ENCODE assay signal across 9 mouse cellular contexts in the genomic region with DNA sequence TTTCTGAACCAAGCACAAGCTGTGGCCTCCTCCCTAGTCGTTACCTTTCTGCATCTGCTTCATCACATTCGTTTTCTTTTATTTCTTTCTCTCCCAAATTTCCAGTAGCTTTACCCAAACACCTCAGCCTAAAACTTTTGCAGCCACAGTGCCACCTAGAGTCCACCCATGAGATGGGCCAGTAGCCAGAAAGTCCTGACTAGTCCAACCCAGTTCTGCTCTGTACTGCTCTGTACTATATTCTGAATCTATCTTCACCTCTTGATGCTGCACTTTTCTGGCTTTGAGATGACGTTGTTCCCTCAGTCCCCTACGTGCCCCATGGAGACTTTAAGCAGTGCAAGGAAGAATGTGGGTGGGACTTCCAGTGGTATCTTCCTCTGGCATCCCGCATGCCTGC.
DNase-seq lines count a peak whose midpoint lies in the region; ATAC-seq lines count a peak whose summit lies in the region.
"Had no signal": no experiment of that assay in that cellular context is flagged by ENCODE, and none has a peak within 500 bp of the region (broad histone marks: within the 10 kb centered on the region; RNA-seq: fewer than 3 reads in every experiment).

No protein-coding gene starts in this region.

- H3K9me3 ChIP-seq in forebrain, embryonic 13.5 days (replicated peaks): no peaks in the 10 kb centered on the region
- H3K9me3 ChIP-seq in hindbrain, embryonic 14.5 days (ENCODE audit: control insufficient read depth, low read length): peaks cover 3% of the 10 kb centered on the region; the same call in 1 of the 2 replicates
- H3K9me3 ChIP-seq: limb, embryonic 15.5 days had no signal

- 28% methylated on average over 5 of the region's 5 CpGs for WGBS in forebrain, embryonic 13.5 days
- WGBS in hindbrain, embryonic 14.5 days: 25% methylated on average over 5 of the region's 5 CpGs

- DNase-seq in cerebellum, adult 11 months: peak; percentile 12
- peak; percentile 63 for DNase-seq in adrenal gland, postnatal 25 days
- DNase-seq in hindbrain, embryonic 14.5 days (ENCODE audit: low spot score): peak; percentile 72
- peak; percentile 79 to 84 for DNase-seq in layer of hippocampus, postnatal 10 days (ENCODE audit: low spot score in 2 of 2)
- DNase-seq in lung, postnatal 36 days: peak; percentile 78
- peak; percentile 14 for DNase-seq in splenic B cell, adult 2 months (ENCODE audit: low read depth, low spot score)

- 0 out of 2 replicates have a peak, but pooled peaks cover 3% of the 10 kb centered on the region for H3K27me3 ChIP-seq in forebrain, embryonic 13.5 days
- H3K27me3 ChIP-seq in hindbrain, embryonic 14.5 days (ENCODE audit: control insufficient read depth, insufficient read depth, low read length): no peaks in the 10 kb centered on the region
- H3K27me3 ChIP-seq in splenic B cell, adult 2 months (ENCODE audit: control insufficient read depth, insufficient read depth, low read length, poor library complexity, severe bottlenecking): no peaks in the 10 kb centered on the region

- H3K4me2 ChIP-seq in forebrain, embryonic 13.5 days: no peak overlapping the region
- H3K4me2 ChIP-seq in hindbrain, embryonic 14.5 days (replicated peaks): no peak overlapping the region
- H3K4me2 ChIP-seq: limb, embryonic 15.5 days had no signal

- H3K36me3 ChIP-seq in forebrain, embryonic 13.5 days (ENCODE audit: poor library complexity, severe bottlenecking): no peaks in the 10 kb centered on the region
- no peaks in the 10 kb centered on the region for H3K36me3 ChIP-seq in hindbrain, embryonic 14.5 days (replicated peaks; ENCODE audit: control insufficient read depth, insufficient read depth)
- H3K36me3 ChIP-seq in splenic B cell, adult 2 months (ENCODE audit: control insufficient read depth, insufficient read depth, low read length, poor library complexity, severe bottlenecking): no peaks in the 10 kb centered on the region
- H3K36me3 ChIP-seq: limb, embryonic 15.5 days had no signal

- no peaks in the 10 kb centered on the region for H3K4me1 ChIP-seq in forebrain, embryonic 13.5 days
- no peaks in the 10 kb centered on the region for H3K4me1 ChIP-seq in hindbrain, embryonic 14.5 days (replicated peaks; ENCODE audit: control insufficient read depth, insufficient read depth, low read length)
- H3K4me1 ChIP-seq: limb, embryonic 15.5 days had no signal

- ATAC-seq in cerebellum, adult (ENCODE audit: insufficient number of reproducible peaks, low FRiP score, low TSS enrichment): no peak
- peak; percentile 48; the same call in 1 of the 2 replicates for ATAC-seq in forebrain, embryonic 13.5 days
- ATAC-seq in hindbrain, embryonic 14.5 days (ENCODE audit: low FRiP score): no peak

- H3K4me3 ChIP-seq in forebrain, embryonic 13.5 days: no peak overlapping the region
- H3K4me3 ChIP-seq in hindbrain, embryonic 14.5 days (replicated peaks; ENCODE audit: low read length): no peak overlapping the region
- H3K4me3 ChIP-seq: limb, embryonic 15.5 days had no signal

- H3K9ac ChIP-seq in forebrain, embryonic 13.5 days: no peak overlapping the region
- no peak overlapping the region for H3K9ac ChIP-seq in hindbrain, embryonic 14.5 days
- H3K9ac ChIP-seq: limb, embryonic 15.5 days had no signal

- H3K27ac ChIP-seq in forebrain, embryonic 13.5 days: no peak overlapping the region
- H3K27ac ChIP-seq in hindbrain, embryonic 14.5 days: no peak overlapping the region
- H3K27ac ChIP-seq: limb, embryonic 15.5 days had no signal

Comparison
In these comparisons a context has a peak if more than half of its experiments do, and no peak if none do; other contexts are left out.
1. DNase-seq: peak in every context shown above with its lines; median percentile 82 in layer of hippocampus, postnatal 10 days; 78 in lung, postnatal 36 days; 72 in hindbrain, embryonic 14.5 days; 63 in adrenal gland, postnatal 25 days; 14 in splenic B cell, adult 2 months; 12 in cerebellum, adult 11 months.